Mouse (Mus musculus) left cerebral cortex, adult 2 months (tissue): ENCODE results near the gene Hlx. TPM values are rescaled to one million over a fixed set of nuclear protein-coding genes. Genes with fewer than 3 reads are reported as not detected.

Source experiments
- DNase-seq, 2 experiments: peaks; one replicate each; pipeline ENCODE4 v3.0.0; 2021 to 2022; ENCODE audit warnings: low spot score in 2 of 2, mixed read lengths in 1 of 2; ENCODE audit errors: extremely low spot score in 1 of 2
- H3K27ac ChIP-seq: fragments of 200-600 bp; 2 replicates; pipeline ENCODE4 v1.8.1; 2022
- H3K4me3 ChIP-seq: fragments of 200-600 bp; 2 replicates; pipeline ENCODE4 v1.8.1; 2022
- CTCF ChIP-seq: fragments of 200-600 bp; IDR thresholded peaks from 2 replicates; pipeline ENCODE4 v1.8.1; 2022; ENCODE audit warnings: antibody characterized with exemption, mild to moderate bottlenecking, moderate library complexity
- intact Hi-C: fragments of 180-260 bp; cut with DNase I; formaldehyde crosslinking; loops from one replicate; pipeline ENCODE4 v1.15.1; 2025
- long read RNA-seq, 2 experiments: library from polyadenylated mRNA; stranded (forward); transcript quantifications; one replicate each; pipeline ENCODE4 v2.0.0; 2021; ENCODE audit warnings: borderline mapping rate in 2 of 2
- total RNA-seq, 2 experiments: library from RNA; stranded (reverse); gene quantifications; 2 replicates each; pipeline ENCODE4 v1.2.3; 2021

Gene Hlx
- under 1 TPM; 0.30 to 0.84 TPM for total RNA-seq
- long read RNA-seq, experiment 1, partial matches to known transcripts: 0 of 1 reads
- long read RNA-seq, experiment 1, other reads (novel, unspliced or antisense): 0 of 1 reads
- long read RNA-seq, experiment 2, partial matches to known transcripts: 0 of 1 reads
- long read RNA-seq, experiment 2, other reads (novel, unspliced or antisense): 0 of 1 reads

DNA sequence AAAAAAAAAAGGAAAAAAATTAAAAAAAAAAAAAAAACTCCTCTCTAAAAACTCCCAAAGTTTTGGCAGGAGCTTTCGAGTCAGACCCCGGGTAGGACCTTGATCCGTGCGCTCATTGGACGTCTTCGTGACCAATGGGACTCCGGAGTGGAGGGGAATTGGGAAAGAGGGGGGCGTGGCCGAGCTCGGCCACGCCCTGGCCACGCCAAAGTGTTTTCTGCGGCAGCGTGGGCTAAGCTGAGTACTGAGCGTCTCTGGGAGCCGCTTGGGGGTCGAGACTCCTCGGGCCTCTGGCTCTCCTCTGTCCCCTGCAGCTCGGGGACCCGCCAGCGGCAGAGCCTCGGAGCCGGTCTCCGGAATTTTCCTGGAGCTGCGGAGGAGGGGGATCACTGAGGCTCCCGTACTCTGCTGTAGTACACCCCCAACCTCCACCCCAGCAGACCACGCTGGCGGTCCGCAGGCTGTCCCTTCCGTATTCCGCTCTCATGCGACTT lies at the start of gene Hlx:
Hlx (minus strand) TSS at position 64 of the 494 bp plus-strand sequence.
- intact Hi-C loops: no loop called here
- Histone ChIP-seq H3K27ac (peak within 1 kb of the TSS; percentile 64), H3K4me3 (peak within 1 kb of the TSS; percentile 52)
- no peak for DNase-seq
- no peak for TF ChIP-seq CTCF

- Histone ChIP-seq H3K4me3 (no peak overlapping the region), H3K27ac (no peak overlapping the region)
- TF ChIP-seq CTCF: no peak
- DNase-seq: no peak
- intact Hi-C loops: no loop called here
These were observed 49.7 kb upstream of the Hlx start for GRCm38 (mm10) chr1:184782161-184782513.

GRCm38 (mm10) chr1:184781286-184782160 lies 49.1 kb upstream of the Hlx start:
- intact Hi-C loops: no loop called here
- no peak for TF ChIP-seq CTCF
- H3K27ac ChIP-seq: no peak overlapping the region
- no peak for DNase-seq
- no peak overlapping the region for H3K4me3 ChIP-seq

GRCm38 (mm10) chr1:184778157-184778556 lies 45.7 kb upstream of the Hlx start:
- intact Hi-C loops: no loop called here
- Histone ChIP-seq H3K27ac (no peak overlapping the region), H3K4me3 (no peak overlapping the region)
- TF ChIP-seq CTCF: no peak
- DNase-seq: no peak

DNA sequence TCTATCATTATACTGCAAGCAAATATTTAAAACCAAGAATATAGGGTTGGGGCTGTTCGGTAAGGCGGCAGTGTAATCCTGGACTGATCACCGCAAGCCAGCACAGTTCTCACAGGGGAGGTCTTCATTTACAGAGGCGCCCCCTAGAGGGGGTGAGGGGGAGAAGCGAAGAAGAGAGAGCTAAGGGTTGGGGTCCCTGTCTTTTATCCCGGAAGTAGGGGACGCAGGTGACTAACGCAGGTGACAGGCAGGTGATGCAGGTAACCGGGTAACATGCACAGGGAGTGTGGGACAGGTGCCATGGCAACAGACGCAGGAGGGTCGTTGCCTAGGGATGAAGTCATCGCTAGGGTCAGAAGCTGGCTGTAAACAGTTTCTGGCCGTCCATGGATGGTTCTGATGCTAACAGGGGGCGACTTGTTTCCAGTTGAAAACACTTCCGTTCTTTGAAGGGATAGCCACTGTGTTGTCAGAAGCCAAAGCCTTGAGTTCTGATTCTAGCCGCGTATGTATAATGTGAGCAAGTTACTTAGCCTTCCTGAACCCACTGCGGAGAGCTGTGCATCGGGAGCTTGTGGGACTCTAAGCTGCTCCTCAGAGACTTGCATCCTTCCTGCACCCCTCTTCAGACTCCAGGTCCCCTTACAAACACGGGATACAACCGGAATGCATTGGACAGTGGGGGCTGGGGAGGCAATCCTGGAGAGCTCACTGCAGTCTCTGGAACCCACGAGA lies 44.8 kb upstream of the Hlx start:
- DNase-seq: no peak
- Histone ChIP-seq H3K27ac (no peak overlapping the region), H3K4me3 (no peak overlapping the region)
- TF ChIP-seq CTCF: peak; percentile 24
- intact Hi-C loops: no loop called here

DNA sequence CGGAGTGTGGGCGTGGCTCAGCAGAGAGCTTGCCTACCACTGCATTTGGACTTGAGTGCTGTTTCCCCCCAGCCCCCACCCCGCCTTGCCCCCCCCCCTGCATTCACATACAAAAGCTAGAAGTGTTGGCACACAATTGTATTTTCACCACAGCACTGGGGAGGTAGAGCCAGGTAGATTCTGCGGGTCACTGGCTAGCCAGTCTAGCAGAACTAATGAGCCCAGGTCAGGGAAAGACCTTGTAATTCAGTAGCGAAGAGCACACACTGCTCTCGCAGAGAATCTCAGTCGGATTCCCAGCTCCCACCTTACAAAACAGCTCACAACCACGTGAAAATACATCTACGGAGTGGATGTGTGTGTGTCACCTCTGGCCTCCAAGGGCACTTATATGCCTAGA lies 42.9 kb upstream of the Hlx start:
- intact Hi-C loops: no loop called here
- TF ChIP-seq CTCF: no peak
- Histone ChIP-seq H3K27ac (no peak overlapping the region), H3K4me3 (no peak overlapping the region)
- no peak for DNase-seq

DNA sequence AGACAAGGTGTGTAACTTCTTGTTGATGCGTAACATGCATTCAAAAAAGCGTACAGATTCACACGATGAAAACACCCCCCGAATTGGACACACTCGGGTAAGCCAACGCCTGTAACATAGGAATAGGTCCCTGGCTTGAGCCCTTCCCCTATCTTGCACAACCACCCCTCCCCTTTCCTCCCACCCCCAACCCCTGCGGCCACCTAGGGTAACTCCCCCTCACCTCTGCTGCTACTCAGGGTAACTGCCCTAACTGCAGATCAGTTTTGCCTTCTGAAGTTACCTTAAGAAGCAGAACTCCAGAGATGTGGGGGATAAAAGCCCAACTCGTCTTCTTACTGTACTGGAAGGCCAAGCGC lies 39.5 kb upstream of the Hlx start:
- no peak for DNase-seq
- Histone ChIP-seq H3K4me3 (no peak overlapping the region), H3K27ac (no peak overlapping the region)
- intact Hi-C loops: loop anchor here (2.0 kb wide), 1 partner anchor 505 kb away; no protein-coding TSS in a partner anchor
- TF ChIP-seq CTCF: no peak

DNA sequence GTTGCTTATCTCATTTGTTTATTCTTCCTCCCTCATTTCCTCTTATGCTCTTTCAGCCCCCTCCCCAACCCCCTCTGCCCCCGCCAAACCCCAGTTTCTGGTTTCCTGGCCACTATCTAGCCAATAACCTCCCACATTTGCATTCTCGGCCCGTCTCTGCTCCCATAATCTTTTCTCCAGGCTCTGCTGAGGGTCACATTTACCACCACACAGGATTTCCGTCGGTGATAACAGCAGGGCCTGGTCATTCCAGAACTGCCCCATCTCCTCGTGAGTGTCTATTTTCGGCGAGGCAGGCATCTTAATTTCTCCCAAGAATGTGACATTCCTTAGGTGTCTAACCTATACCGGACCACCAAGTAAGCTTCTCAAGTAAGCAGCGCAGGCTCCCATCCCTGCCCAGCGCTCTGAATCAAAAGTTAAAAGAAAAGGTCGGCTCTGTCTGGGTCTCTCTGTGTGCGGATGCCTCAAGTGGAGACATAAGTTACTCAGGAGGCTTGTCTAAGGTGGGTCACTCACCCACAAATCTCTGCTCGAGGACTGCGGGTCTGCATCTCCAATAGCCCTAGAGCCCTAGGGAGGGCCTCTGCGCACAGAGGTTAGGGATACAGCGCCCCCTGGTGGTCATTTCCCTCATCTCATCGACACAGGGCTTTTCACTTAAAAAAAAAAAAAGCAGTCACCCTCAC lies 38.9 kb upstream of the Hlx start:
- peak; percentile 43 to 64 for DNase-seq
- H3K4me3 ChIP-seq: no peak overlapping the region
- peak; percentile 87 for TF ChIP-seq CTCF
- H3K27ac ChIP-seq: no peak overlapping the region
- intact Hi-C loops: no loop called here

DNA sequence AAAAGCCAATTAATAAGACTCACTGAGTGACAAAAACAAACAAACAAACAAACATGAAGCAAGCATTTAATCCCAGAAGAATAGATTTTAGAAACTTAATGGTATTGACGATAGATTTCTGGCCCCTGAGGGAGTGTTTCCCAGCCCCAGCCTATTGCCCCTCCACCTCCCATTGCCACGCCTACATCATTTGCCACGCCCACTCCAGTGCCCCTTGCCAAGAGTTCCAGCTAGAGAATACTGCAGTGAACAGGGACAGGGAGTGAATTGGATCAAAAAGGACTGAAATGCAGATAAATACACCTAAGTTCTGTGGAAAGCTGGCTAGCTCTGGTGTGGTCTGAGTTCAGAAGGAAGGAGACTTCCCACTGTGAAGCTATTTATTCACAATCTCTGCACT lies 31.4 kb upstream of the Hlx start:
- no peak overlapping the region for H3K4me3 ChIP-seq
- H3K27ac ChIP-seq: no peak overlapping the region
- intact Hi-C loops: no loop called here
- DNase-seq: no peak
- no peak for TF ChIP-seq CTCF

DNA sequence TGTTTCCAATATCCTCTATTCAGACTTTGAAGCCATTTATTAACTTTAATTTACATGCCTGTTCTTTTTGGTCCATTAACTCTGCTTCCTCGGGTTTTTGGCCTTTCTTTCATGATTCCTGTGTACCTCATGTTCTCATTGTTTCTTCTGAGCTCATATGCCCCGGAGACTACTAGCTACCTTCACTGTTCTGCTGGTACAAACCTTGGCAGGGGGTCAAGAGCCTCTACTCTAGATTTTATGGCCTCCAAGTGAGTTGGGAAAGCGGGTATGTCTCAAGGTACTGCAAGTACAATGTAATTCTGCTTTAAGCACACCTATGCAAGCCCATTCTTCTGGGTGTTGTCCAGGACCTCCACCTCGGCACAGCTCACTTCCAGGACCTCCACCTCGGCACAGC lies 30.5 kb upstream of the Hlx start:
- H3K4me3 ChIP-seq: no peak overlapping the region

GRCm38 (mm10) chr1:184761988-184762387 lies 29.6 kb upstream of the Hlx start:
- intact Hi-C loops: no loop called here
- no peak for TF ChIP-seq CTCF
- H3K27ac ChIP-seq: no peak overlapping the region
- no peak for DNase-seq
- no peak overlapping the region for H3K4me3 ChIP-seq

More for the DNA sequence above, 30.5 kb upstream of the Hlx start:
- no peak for DNase-seq
- no peak for TF ChIP-seq CTCF
- no peak overlapping the region for H3K27ac ChIP-seq
- intact Hi-C loops: no loop called here
